Mouse (Mus musculus) adrenal gland, postnatal 4 days (tissue): ENCODE results near the gene Cant1. TPM values are rescaled to one million over a fixed set of nuclear protein-coding genes. Genes with fewer than 3 reads are reported as not detected.

Source experiments
- DNase-seq, 2 experiments: peaks; one replicate each; pipeline ENCODE4 v3.0.0; 2021 to 2022; ENCODE audit warnings: low spot score in 2 of 2, mixed read lengths in 2 of 2
- total RNA-seq, 2 experiments: library from RNA; stranded (reverse); gene quantifications; 2 replicates each; pipeline ENCODE4 v1.2.3; 2021

The Cant1 gene
- total RNA-seq, 2 experiments from 2014 or later: 33.7 to 36.5 TPM

DNA sequence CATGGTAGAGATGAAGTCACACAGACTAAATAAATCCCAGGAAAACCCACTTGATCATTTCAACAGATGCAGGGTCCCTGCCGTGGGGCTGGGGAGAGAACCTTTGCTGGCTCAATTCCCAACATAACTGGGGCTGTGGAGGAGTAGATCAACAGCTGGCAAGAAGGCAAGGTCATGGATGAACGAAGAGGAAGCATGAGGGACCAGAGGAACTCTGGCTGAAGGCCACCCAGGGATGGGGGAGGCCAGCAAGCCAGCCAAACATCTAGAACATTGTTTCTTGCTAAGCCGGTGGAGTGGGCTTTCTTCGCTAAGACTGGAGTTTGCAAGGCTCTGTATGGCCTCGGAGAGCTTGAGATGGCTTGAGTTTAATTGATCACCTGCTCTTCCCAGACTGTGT is 43.0 kb downstream of the Cant1 start:
- no peak for DNase-seq

- DNase-seq: no peak
These were observed 43.4 kb downstream of the Cant1 start for GRCm38 (mm10) chr11:118375461-118375860.

GRCm38 (mm10) chr11:118375006-118375405 is 43.9 kb downstream of the Cant1 start:
- no peak for DNase-seq

DNA sequence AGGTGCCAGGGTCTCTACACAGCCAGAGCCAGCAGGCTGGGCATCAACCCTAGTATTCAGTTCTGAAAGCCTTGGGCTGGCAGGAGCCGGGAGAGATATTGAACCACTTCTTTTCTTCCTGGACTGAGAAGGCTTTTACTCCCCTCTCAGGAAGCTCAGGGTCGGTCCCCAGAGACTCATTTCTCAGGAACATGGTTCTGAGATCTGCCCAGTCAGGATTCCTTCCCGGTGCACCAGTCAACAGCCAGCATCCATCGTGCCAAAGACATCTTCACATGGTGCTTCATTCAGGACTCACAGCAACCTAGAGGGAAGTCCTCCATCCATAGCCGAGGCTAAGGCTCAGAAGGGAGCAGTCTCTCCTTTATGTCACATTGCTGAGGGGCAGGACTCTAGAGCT is 44.4 kb downstream of the Cant1 start:
- no peak for DNase-seq

DNA sequence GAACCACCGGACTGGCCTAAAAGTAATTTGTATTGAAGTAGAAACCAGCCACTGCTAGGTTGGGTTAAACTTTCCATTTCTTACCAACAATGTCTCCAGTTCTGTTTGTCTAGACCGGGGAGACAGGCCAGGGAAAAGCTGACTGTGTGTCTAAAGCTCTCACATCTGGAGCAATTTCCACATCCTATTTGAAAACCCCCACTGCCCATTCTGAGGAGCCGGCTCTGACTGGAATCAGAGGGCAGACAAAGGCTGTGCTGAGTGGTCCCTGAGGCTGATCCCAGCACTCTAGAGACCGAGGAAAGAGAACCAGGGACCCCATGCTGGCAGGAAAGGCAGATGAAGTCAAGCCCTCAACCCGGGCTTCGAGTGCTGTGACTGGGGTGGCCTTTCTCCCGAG is 46.2 kb downstream of the Cant1 start:
- DNase-seq: no peak

DNA sequence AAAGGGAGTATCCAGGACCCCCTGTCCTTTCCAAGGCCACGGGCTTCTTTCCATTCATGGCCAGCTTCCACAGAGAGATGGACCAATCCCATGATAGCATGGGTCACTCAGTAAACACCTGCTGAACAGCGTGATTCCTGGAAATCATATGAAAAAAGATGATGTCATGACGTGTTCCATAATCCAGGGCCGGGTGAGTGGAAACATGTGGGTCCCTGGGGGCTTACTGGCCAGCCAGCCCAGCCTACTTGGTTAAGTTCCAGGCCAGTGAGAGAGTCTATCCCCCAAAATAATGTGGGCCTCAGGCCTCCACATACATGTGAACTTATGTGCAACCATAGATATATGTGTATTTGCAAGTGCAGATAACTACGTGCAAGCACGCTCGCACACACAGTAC is 47.0 kb downstream of the Cant1 start:
- DNase-seq: no peak

GRCm38 (mm10) chr11:118369657-118370056 is 49.2 kb downstream of the Cant1 start:
- DNase-seq: no peak

DNA sequence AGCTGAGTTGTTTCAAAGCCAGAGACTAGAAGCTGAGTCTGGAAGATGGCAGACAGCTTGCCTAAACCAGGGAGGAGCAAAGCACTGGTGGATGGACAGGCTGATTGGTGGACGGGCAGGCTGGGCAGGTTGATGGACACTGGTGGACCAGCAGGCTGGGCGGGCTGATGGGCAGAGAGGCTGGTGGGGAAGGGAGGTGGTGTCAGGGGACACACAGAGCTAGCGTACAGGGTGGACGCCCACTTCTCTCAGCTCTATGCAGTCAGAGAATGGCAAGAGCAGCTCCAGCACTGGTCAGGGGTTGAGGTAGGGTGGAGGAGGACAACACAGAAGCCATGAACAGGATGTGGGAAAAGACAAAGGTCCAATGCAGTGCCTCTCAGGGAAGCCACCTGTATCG is 49.6 kb downstream of the Cant1 start:
- no peak for DNase-seq

GRCm38 (mm10) chr11:118368330-118368729 is 50.6 kb downstream of the Cant1 start:
- DNase-seq: no peak

GRCm38 (mm10) chr11:118366559-118366958 is 52.3 kb downstream of the Cant1 start:
- DNase-seq: no peak

DNA sequence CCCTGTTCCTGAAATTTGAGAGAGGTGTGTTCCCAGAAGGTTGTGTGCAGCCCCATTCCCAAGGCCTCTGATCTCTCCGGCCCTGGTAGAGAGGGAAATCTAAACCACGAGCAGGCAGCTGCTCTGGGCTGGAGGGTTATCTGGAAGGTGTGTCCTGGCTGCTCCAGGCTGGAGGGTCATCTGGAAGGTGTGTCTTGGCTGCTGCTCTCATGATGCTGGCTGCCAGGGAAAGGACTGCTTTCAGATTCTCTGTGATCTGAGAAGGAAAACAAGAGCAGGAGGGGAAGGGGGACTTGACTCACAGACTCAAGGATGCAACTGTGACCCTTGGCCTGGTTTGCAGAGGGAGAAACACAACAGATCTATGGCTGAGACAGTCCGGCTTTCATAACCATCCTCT is 52.8 kb downstream of the Cant1 start:
- DNase-seq: no peak

DNA sequence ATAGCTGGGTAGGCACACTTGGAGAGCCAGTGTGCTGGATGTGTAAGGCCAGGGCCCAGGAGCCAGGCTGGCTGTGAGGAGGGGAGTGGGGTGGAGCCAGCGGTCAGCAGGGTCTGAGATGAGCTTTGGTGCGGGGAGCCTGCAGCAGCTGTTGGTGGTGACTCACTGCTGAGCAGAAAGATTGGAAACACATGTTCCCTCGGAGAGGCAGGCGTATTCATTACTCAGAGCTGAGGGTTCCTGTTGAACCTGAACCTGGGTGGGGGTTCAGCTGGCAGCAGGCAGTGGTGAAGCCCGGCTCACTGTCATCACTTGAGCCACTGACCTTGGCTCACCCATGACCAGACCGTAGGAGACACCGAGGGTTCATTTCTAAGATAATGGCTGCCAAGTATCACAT is 53.7 kb downstream of the Cant1 start:
- no peak for DNase-seq

DNA sequence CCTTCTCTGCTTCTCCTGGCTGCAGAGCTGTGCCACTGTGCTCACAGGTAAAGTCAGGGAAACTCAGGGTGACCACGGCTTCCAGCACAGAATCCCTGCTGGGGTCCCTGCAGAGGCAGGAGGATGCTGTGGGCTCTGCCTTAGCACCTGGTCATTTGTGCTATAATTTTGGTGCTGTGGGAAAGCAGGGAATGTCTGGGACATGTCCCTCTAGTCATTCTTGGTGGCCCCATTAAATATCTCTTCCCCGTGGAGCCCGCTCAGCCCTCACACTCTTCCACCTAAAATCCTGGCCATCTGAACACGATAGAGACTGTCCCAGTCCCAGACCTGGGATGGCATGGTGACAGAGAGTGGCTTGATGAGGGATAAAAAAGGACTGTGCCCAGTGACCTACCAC is 54.9 kb downstream of the Cant1 start:
- no peak for DNase-seq

GRCm38 (mm10) chr11:118362971-118363518 is 55.8 kb downstream of the Cant1 start:
- no peak for DNase-seq

- no peak for DNase-seq
These were observed 56.4 kb downstream of the Cant1 start for GRCm38 (mm10) chr11:118362501-118362900.

DNA sequence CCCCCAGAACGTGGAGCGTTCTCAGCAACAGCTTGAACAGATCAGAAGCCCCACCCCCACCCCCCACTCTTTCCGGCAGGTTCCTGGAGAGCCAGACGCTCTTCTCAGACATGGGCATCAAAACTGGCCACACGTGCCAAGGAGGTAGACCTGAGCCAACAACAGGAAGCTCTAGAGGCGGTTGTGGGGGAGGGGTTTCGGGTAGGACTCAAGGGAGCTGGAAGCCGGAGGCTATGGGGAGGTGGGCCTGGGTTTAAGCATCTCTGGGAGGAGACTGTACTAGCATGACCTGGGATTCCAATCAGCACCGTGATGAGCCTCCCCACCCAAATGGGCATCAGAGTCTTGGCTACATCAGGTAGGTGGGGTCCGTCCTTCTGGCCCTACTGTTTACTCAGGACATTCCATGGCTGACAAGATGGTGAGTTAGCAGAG is 58.0 kb downstream of the Cant1 start:
- DNase-seq: no peak

GRCm38 (mm10) chr11:118360491-118360890 is 58.4 kb downstream of the Cant1 start:
- no peak for DNase-seq

Other genes starting within 250 kb of the Cant1 start
- gene Cyth1, start 170.5 kb downstream of the Cant1 start, total RNA-seq: 10 to 100 TPM; 30.3 to 31.5 TPM
- gene Usp36, start 128.8 kb downstream of the Cant1 start, total RNA-seq: 10 to 100 TPM; 22.7 to 23.5 TPM
- gene Cep295nl, start 76.6 kb downstream of the Cant1 start, total RNA-seq: 1 to 10 TPM; 1.4 to 2.1 TPM
- gene Timp2, start 63.3 kb downstream of the Cant1 start, total RNA-seq: 100 to 1,000 TPM; 107 to 108 TPM
- gene Lgals3bp, start 17.0 kb downstream of the Cant1 start, total RNA-seq: 10 to 100 TPM; 60.6 to 61.6 TPM
- gene C1qtnf1, start 9.1 kb upstream of the Cant1 start, total RNA-seq: 10 to 100 TPM; 25.0 to 33.4 TPM
- gene Engase, start 57.7 kb upstream of the Cant1 start, total RNA-seq: 10 to 100 TPM; 19.6 to 22.3 TPM